Mouse (Mus musculus) brain, embryonic 14.5 days (tissue): Measurements from ENCODE around the gene Eepd1.

Source experiments
- CTCF ChIP-seq: fragments of 200-500 bp; IDR thresholded peaks from 2 replicates; pipeline ENCODE4 v1.5.1; 2012; ENCODE audit warnings: inconsistent platforms, mild to moderate bottlenecking, moderate library complexity, borderline replicate concordance; ENCODE audit not compliant: insufficient read depth, insufficient read length; ENCODE audit errors: extremely low read depth
- POLR2A ChIP-seq: fragments of 200-500 bp; IDR thresholded peaks from 2 replicates; pipeline ENCODE4 v1.6.1; 2012; ENCODE audit warnings: mild to moderate bottlenecking, inconsistent platforms, borderline replicate concordance; ENCODE audit not compliant: poor library complexity, insufficient read depth, insufficient read length, severe bottlenecking; ENCODE audit errors: extremely low read depth

DNA sequence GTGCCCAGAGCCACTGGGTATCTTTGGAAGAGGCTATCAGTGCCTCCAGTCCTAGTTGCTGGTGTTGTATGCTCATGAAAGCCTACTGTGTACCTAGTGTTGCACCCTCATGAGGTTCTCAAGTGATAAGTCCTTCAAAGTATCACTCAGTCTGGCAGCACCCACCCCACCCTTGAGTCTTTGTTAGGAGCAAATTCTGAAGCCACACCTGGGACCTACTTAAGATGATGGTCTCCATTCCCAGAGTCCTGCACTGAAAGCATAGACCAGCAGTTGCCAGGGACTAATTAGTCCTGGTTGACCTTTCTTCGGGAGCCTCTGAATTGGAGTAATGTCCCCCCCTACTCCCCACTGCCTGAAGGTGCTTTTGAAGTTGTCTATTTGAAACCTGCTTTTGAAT, 45.2 kb downstream of the Eepd1 start:
- no peak for TF ChIP-seq CTCF
- no peak for TF ChIP-seq POLR2A
